Mouse (Mus musculus) myocyte (in vitro differentiated cells): ENCODE measurements at regions not wholly inside any gene's neighbourhood (a gene's known extent, or its start where the extent isn't known, plus 50 kb on each side); places are given as distances from the start of the nearest gene placed in this dataset.

Experiments used
- H3K27me3 ChIP-seq: one replicate; pipeline ENCODE4 v1.6.1; 2011; ENCODE audit not compliant: control insufficient read depth, insufficient read depth, insufficient read length
- H3K36me3 ChIP-seq: one replicate; pipeline ENCODE4 v1.6.1; 2011; ENCODE audit not compliant: control insufficient read depth, insufficient read depth
- H3K4me2 ChIP-seq: one replicate; pipeline ENCODE4 v1.6.1; 2011; ENCODE audit warnings: low read depth, control low read depth
- H3K4me3 ChIP-seq: one replicate; pipeline ENCODE4 v1.5.1; 2011; ENCODE audit warnings: mild to moderate bottlenecking, control low read depth, moderate library complexity
- H3K79me2 ChIP-seq: one replicate; pipeline ENCODE4 v1.6.1; 2011; ENCODE audit not compliant: control insufficient read depth, insufficient read depth
- H3ac ChIP-seq: one replicate; pipeline ENCODE4 v1.6.1; 2011; ENCODE audit not compliant: control insufficient read depth, insufficient read length
- CEBPB ChIP-seq: IDR thresholded peaks from 2 replicates; pipeline ENCODE4 v1.6.1; 2011; ENCODE audit warnings: mild to moderate bottlenecking, moderate library complexity; ENCODE audit not compliant: poor library complexity, insufficient read depth, severe bottlenecking
- E2F4 ChIP-seq: IDR thresholded peaks from one replicate; pipeline ENCODE4 v1.6.1; 2011; ENCODE audit warnings: mild to moderate bottlenecking, control low read depth, moderate library complexity; ENCODE audit not compliant: insufficient read depth
- MAX ChIP-seq: IDR thresholded peaks from one replicate; pipeline ENCODE4 v1.6.1; 2011; ENCODE audit warnings: low read depth, mild to moderate bottlenecking, control low read depth
- MYOD1 ChIP-seq, 3 experiments: IDR thresholded peaks; one replicate each; pipeline ENCODE4 v1.6.1; 2011; ENCODE audit warnings: control low read depth in 2 of 3, low read depth in 2 of 3, mild to moderate bottlenecking in 2 of 3, moderate library complexity in 1 of 3; ENCODE audit not compliant: insufficient read length in 2 of 3, control insufficient read depth in 1 of 3
- MYOG ChIP-seq, 3 experiments: IDR thresholded peaks; one replicate each; pipeline ENCODE4 v1.6.1; 2011; ENCODE audit warnings: control low read depth in 2 of 3, low read depth in 2 of 3, mild to moderate bottlenecking in 2 of 3; ENCODE audit not compliant: insufficient read length in 2 of 3, control insufficient read depth in 1 of 3, insufficient read depth in 1 of 3
- POLR2A ChIP-seq: IDR thresholded peaks from one replicate; pipeline ENCODE4 v1.6.1; 2011; ENCODE audit warnings: low read depth, mild to moderate bottlenecking, control low read depth, moderate library complexity; ENCODE audit not compliant: insufficient read length
- POLR2AphosphoS2 ChIP-seq: IDR thresholded peaks from one replicate; pipeline ENCODE4 v1.6.1; 2011; ENCODE audit warnings: low read depth, control low read depth; ENCODE audit not compliant: insufficient read length
- REST ChIP-seq: IDR thresholded peaks from one replicate; pipeline ENCODE4 v1.6.1; 2011; ENCODE audit warnings: mild to moderate bottlenecking, control low read depth, moderate library complexity; ENCODE audit not compliant: insufficient read depth, insufficient read length
- SRF ChIP-seq: IDR thresholded peaks from one replicate; pipeline ENCODE4 v1.6.1; 2011; ENCODE audit warnings: low read depth; ENCODE audit not compliant: control insufficient read depth, insufficient read length
- TCF12 ChIP-seq: IDR thresholded peaks from one replicate; pipeline ENCODE4 v1.6.1; 2011; ENCODE audit warnings: mild to moderate bottlenecking, control low read depth; ENCODE audit not compliant: poor library complexity, insufficient read depth, severe bottlenecking
- TCF3 ChIP-seq: IDR thresholded peaks from one replicate; pipeline ENCODE4 v1.6.1; 2011; ENCODE audit warnings: low read depth, control low read depth; ENCODE audit not compliant: insufficient read length
- USF1 ChIP-seq: IDR thresholded peaks from one replicate; pipeline ENCODE4 v1.6.1; 2011; ENCODE audit warnings: low read depth, mild to moderate bottlenecking, control low read depth, moderate library complexity

- Histone ChIP-seq H3K4me3 (no peak overlapping the region), H3K4me2 (no peak overlapping the region), H3ac (no peak overlapping the region), H3K27me3 (no peaks in the 10 kb centered on the region), H3K36me3 (no peaks in the 10 kb centered on the region), H3K79me2 (no peaks in the 10 kb centered on the region)
- no peak for TF ChIP-seq MYOG (IDR thresholded peaks at IDR 0.05; ENCODE audit: control insufficient read depth in 1 of 3, insufficient read depth in 1 of 3, insufficient read length in 2 of 3, low read depth in 2 of 3)
- TF ChIP-seq MYOD1 (IDR thresholded peaks at IDR 0.05; ENCODE audit: control insufficient read depth in 1 of 3, insufficient read length in 2 of 3, low read depth in 2 of 3) = no peak
- no peak for TF ChIP-seq POLR2AphosphoS2
- TF ChIP-seq MAX = no peak
- TF ChIP-seq SRF = no peak
- TF ChIP-seq CEBPB = no peak
- TF ChIP-seq TCF12 = no peak
- TF ChIP-seq TCF3 = no peak
- no peak for TF ChIP-seq USF1
- no peak for TF ChIP-seq POLR2A
- no peak for TF ChIP-seq E2F4
- no peak for TF ChIP-seq REST
Measured at GRCm38 (mm10) chr5:82396632-82397234, 958.3 kb downstream of the Tecrl start.

DNA sequence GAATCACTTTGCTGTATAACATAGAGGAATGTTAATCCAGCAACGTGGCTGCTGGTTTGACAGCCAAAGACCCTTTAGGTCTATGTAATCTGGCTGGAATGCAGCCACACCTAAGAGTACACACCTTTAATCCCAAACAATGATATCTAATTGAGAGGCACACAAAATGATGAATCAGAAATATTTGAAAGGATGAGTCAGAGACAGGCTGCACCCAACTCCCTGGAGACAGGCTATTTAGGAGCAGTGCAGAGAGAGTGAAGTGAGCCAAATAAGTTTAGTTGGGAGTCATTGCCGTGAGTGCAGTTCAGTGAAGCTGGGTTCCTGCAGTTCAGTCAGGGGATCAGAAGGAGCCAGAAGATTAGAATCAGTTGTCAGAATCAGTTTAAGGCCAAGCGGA is 993.4 kb downstream of the Tecrl start:
- peak overlapping the region; percentile 28 for H3K4me2 ChIP-seq
- H3K79me2 ChIP-seq = no peaks in the 10 kb centered on the region
- no peaks in the 10 kb centered on the region for H3K36me3 ChIP-seq
- H3K4me3 ChIP-seq = no peak overlapping the region
- no peaks in the 10 kb centered on the region for H3K27me3 ChIP-seq
- TF ChIP-seq MYOD1 (IDR thresholded peaks at IDR 0.05; ENCODE audit: control insufficient read depth in 1 of 3, insufficient read length in 2 of 3, low read depth in 2 of 3) = no peak
- no peak for TF ChIP-seq POLR2A
- TF ChIP-seq REST = no peak
- no peak for TF ChIP-seq USF1
- no peak for TF ChIP-seq CEBPB
- no peak overlapping the region for H3ac ChIP-seq

DNA sequence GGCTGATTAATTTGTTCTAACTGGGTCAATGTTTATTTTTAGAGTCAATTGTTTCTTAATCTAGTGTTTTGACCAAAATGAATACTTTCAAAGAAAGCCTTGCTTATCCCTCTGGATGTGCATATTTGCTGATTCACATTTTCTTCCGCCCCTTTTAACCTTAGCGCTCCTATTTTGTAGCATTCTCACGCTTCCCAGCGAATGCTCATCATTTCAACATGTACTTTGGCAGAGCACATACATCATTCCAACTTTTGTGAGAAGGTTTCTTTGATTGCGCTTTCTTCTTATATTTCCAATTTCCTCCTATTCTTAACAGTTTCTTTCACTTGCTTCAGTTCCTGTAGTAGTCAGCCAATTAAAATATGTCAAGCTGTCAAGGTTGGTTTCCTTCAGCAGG is 998.7 kb downstream of the Tecrl start:
- no peaks in the 10 kb centered on the region for H3K27me3 ChIP-seq
- H3ac ChIP-seq = no peak overlapping the region
- no peak for TF ChIP-seq MAX
- TF ChIP-seq CEBPB = no peak
- TF ChIP-seq POLR2AphosphoS2 = no peak
- TF ChIP-seq MYOD1 (IDR thresholded peaks at IDR 0.05; ENCODE audit: control insufficient read depth in 1 of 3, insufficient read length in 2 of 3, low read depth in 2 of 3) = no peak
- no peak for TF ChIP-seq MYOG (IDR thresholded peaks at IDR 0.05; ENCODE audit: control insufficient read depth in 1 of 3, insufficient read depth in 1 of 3, insufficient read length in 2 of 3, low read depth in 2 of 3)
- no peak for TF ChIP-seq REST
- no peak for TF ChIP-seq POLR2A
- H3K4me3 ChIP-seq = no peak overlapping the region
- no peaks in the 10 kb centered on the region for H3K79me2 ChIP-seq
- no peaks in the 10 kb centered on the region for H3K36me3 ChIP-seq
- no peak overlapping the region for H3K4me2 ChIP-seq

DNA sequence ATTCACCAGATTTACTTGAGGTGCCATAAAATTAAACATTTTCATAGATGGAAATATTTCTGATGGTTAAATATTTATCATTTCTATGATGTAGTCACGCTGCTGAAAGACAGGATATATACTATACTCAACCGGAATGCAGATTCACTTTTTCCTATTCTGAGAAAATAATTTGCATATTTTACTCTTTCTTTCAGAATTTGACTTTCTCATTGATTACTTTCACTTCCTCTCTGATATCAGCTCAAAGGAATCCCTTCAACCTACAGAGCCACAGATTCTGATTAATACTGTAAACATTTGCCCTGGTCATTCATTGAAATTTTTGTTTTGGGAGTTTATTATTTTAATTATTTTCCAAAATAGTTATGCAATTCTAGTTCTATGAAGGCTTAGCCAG is 1003.9 kb downstream of the Tecrl start:
- H3ac ChIP-seq = no peak overlapping the region
- TF ChIP-seq MYOG (IDR thresholded peaks at IDR 0.05; ENCODE audit: control insufficient read depth in 1 of 3, insufficient read depth in 1 of 3, insufficient read length in 2 of 3, low read depth in 2 of 3) (no peak), SRF (no peak), TCF3 (no peak), REST (no peak), MYOD1 (IDR thresholded peaks at IDR 0.05; ENCODE audit: control insufficient read depth in 1 of 3, insufficient read length in 2 of 3, low read depth in 2 of 3) (no peak), CEBPB (no peak), POLR2AphosphoS2 (no peak), USF1 (no peak), E2F4 (no peak), TCF12 (no peak)
- no peaks in the 10 kb centered on the region for H3K36me3 ChIP-seq
- no peaks in the 10 kb centered on the region for H3K79me2 ChIP-seq
- no peaks in the 10 kb centered on the region for H3K27me3 ChIP-seq
- no peak overlapping the region for H3K4me3 ChIP-seq
- H3K4me2 ChIP-seq = no peak overlapping the region

DNA sequence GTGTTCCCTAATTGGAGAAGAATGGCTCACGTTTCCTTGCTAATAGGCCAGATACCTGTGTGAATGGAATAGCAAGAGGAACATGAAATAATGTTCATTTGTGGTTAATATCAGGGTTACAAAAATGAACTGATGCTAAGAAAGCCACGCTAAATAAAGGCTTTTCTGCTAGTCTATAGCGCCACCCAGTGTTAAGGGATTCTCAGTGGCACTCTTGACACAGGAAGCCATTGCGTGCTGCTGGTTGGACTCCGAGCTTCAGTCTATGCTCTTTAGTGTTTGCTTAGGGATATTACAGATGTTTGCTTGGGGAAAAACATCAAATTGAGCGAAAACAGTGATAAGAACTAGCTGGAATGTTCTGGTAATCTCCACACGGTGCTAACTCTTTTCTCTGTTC is 1008.3 kb downstream of the Tecrl start:
- Histone ChIP-seq H3K4me2 (no peak overlapping the region), H3ac (no peak overlapping the region), H3K79me2 (no peaks in the 10 kb centered on the region), H3K36me3 (no peaks in the 10 kb centered on the region), H3K4me3 (no peak overlapping the region), H3K27me3 (no peaks in the 10 kb centered on the region)
- TF ChIP-seq MAX (no peak), POLR2AphosphoS2 (no peak)
